Mouse (Mus musculus) urinary bladder, postnatal 36 days (tissue): Measurements from ENCODE around the gene Nop56.

Experiments used
- DNase-seq, 2 experiments: peaks; one replicate each; pipeline ENCODE4 v3.0.0; 2022; ENCODE audit warnings: low spot score in 2 of 2, mixed read lengths in 1 of 2

The Nop56 gene

DNA sequence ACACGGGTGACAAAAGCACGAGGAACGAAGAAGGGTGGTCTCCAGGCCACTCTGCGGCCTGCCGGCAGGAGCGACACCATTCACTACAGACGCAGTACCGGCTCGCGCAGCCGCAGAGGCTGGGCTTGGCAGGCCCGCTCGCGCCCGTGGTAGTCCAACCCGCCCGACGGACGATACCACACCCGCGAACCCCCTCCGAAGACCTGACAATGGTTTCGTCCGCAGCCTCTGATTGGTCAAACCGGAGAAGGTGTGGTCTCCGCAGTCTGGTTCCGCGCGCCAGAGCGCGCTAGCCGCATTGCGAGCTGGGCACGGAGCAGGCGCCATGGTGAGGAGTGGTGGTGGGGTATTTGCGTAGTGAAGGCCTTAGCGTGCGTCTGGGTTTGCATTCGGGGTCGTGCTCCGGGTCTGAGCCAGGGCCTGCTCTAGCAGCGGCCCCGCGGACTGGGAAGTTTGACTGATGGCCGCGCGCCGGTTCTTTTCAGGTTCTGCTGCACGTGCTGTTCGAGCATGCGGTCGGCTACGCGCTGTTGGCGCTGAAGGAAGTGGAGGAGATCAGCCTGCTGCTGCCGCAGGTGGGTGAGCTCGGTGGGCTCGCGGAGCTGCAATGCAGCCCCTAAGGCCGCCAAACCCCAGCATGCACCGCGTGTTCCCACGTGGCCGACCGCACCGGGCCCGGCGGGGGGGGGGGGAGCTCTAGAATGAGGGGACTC lies at the start of gene Nop56:
TSS of gene Nop56 (plus strand) at position 282 of the 713 bp plus-strand sequence.
- DNase-seq: peak; percentile 99

DNA sequence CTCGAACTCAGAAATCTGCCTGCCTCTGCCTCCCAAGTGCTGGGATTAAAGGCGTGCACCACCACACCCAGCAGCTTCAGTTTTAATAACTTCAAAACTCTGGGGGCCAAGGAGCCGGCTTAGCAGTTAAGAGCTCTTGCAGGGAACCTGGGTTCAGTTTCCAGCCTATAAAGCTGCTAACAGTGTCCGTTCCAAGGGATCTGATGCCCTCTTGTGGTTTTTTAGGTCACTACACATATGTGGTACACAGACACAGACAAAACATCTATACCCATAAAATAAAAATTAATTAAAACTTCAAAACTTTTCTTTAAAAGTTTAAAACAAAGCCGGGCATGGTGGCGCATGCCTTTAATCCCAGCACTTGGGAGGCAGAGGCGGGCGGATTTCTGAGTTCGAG lies 27.3 kb upstream of the Nop56 start:
- peak in 1 of 2 experiments; percentile 3 for DNase-seq

DNA sequence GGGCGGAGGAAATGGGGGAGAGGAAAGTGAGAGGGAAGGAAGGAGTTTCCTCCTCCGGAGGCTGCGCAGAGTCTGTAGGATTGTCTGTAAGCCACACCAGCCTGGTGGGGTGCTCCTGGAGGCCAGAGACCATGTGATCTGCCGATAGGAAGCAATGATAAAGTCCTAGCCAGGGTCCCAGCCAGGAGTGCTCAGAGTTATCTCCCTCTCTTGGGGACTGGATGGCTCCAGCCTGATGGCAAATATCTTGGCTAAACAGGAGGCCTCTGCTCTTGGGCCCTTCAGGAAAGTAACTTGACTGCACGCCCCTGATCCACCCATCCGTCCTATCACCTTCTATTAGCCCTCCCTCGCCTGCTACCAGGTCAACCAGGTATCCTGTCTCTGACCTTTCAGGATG lies 26.0 kb upstream of the Nop56 start:
- DNase-seq: no peak

DNA sequence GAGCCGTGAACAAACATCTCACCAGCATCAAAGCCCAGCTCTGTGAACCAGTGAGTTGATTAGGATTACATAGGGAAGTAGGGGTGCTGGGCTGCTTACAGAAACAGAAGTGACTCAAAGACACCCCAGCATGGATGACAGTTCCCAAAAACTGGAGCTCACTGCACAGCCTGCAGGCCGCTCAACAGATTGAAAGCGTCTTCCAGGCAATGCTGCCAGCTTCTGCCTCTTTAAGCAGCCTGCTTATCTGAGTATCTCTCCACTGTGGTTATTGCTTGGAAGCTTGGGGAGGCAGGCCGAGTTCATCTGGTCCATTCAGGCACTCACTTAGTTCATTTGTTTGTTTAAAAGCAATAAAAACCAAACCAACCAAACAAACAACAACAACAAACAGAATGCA lies 17.5 kb upstream of the Nop56 start:
- no peak for DNase-seq

DNA sequence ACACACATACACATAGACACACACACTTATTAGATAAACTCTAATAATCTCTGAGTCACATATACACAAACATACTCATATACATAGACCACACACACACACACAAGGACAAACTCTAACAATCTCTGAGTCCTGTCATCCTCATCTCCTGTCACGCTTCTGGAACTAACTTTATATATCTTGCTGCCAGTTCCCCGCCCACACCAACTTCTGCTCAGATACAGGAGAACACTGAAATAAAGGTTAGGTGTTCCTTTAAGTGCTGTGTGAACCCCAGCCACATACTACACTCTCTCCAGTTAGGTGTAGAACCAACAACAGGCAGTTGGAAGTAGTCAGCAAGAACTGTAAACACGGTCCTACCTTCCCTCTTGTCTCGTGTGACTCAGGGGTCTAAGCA lies 13.4 kb upstream of the Nop56 start:
- no peak for DNase-seq

DNA sequence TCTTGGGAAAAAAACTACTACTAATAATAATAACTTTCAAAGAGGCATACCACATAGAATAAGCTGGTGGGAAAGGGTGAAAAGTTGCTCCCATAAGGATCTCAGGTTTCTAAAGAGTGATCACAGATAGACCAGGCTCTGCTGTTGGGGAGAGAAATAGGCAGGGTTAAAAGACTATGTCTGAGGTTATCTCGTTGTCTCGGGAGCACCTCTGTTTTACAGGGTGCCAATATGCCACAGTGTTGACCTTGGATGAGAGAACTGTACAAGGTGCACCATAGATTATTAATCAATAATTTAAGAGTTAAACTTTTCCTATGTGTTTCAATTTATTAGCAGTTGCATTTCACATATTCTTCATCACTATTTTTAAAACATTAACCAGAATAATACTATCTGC lies 12.3 kb upstream of the Nop56 start:
- no peak for DNase-seq

DNA sequence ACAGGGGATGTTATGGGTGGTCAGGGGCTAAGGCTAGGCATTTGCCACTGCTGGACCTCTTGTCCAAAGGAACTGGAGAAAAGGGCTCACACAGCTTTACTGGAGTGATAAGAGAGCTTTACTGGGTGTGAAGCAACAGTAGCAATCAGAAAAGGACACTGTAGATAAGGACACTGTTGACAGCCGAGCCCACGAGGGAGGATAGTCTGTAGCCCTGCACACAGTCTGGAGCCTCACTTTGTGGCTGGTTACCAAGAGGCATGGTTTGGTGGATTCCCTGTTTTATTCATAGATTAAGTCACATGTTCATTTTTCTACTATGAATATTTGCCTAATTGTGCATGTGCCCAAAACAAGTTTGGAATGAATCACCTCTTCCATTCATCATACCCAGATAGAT lies 11.8 kb upstream of the Nop56 start:
- no peak for DNase-seq

DNA sequence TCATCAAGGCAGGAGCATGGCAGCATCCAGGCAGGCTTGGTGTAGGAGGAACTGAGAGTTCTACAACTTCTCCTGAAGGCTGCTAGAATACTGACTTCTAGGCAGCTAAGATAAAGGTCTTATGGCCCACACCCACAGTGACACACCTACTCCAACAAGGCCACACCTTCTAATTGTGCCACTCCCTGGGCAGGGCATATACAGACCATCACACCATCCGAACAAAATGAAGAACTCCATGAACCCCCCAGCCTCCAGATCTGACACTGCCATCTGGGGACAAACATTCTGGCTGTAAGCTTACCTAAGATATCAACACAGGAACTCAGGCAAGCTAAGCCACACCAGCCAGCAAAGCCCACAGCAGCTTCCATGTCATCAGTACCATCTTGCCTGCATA lies 8.7 kb upstream of the Nop56 start:
- DNase-seq: no peak

DNA sequence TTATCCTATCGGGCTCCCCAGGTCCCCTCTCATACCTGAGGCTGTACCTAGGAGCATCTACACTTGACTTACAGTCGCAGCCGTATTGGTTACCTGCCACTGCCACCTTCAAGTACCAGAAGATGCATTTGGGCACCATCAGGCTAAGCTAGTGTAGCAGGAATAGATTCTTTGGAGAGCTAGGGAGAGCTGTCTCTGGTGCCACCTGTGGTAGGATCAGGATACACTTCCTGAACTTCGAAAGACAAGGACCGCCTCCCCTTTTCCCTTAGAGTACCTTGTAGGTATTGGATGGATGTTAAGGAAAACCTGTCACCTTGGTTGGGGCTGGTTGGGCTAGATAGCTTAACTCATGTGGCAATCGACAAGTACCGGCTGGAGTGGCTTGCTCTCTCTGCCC lies 6.2 kb upstream of the Nop56 start:
- DNase-seq: no peak

DNA sequence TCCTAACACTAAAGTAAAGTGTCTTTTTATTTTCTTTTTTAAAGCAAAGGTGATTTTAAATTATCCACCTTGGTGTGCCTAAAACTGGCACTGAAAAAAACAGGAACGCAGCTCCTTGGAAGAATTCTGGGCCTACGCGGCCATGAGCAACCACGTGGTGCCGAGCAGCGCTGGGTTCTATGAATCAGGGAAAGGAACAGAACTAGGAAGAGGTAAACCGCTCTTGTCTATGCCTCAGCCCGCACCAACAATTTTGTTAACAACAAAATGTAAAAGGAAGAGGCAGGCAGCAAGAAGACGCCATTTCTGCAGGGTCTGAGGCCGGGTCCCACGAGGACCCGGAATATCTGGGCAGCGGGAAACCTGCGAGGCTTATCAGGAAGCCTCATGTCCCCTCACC lies 498 bp upstream of the Nop56 start:
- DNase-seq: peak in 1 of 2 experiments; percentile 29

DNA sequence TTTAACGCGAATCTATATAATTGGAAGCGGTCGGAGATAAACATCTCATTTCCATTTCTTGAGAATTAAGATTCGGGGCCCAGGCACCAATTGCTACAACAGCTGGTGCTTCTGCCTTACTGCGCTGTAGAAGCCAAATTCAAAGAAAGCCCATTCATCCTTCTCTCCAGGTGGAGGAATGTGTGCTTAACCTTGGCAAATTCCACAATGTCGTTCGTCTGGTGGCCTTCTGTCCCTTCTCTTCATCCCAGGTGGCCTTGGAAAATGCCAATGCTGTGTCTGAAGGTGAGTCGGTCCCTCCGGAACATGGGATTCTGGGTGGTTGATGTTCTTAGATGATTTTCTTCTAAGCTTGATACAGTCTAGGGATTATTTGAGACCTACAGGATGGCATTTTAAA lies 632 bp downstream of the Nop56 start:
- no peak for DNase-seq

DNA sequence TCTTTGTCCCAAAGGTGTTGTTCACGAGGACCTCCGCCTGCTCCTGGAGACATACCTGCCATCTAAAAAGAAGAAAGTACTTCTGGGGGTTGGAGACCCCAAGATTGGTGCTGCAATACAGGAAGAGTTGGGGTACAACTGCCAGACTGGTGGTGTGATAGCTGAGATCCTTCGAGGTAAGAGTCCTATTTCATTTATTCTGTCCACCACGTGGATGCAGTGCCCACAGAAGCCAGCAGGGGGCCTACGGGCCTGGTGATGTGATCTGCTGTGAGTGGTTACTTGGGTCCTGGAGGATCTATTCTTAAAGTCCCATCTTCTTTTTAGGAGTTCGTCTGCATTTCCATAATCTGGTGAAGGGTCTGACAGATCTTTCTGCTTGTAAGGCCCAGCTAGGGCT lies 1.4 kb downstream of the Nop56 start:
- DNase-seq: no peak

DNA sequence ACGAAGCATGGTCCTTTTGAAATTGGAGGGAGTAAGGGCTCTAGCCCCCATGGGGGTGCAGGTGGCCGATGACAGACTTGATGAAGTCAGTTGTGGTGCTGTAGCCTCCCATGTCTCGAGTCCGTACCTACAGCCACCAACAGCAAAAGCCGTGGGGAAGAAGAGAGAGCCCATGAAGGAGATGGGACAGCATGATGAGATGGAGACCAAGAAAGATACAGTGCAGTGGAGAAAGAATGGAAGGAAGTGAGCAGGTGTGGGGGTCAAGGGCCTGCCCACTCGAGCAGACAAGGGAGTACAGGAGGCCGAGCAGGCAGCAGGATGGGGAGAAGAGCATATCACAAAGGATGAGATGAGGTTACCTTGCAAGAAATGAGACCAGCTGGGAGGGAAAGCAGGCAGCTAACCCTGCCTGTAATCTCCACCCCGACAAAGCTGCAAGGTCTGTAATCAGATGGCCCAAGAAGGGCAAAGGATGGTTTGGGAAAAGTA lies 5.4 kb downstream of the Nop56 start:
- no peak for DNase-seq

DNA sequence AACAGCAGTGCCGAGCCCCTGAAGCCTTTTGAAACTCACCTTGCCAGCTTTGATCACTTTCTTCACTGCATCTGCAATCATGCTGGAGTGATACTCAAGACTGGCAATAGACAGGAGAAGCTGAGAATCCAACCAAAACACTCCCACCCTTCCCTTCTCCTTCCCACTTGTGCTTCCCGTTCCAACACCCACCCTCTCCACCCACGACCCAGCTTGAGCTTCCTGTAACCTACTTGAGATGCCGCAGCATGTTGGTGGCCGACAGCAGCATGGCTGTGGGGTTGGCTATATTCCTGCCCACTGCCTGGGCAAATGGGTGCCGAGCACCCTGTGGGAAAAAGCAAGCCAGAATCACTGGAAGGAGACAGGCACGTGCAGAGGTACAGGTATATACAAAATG lies 6.0 kb downstream of the Nop56 start:
- no peak for DNase-seq

DNA sequence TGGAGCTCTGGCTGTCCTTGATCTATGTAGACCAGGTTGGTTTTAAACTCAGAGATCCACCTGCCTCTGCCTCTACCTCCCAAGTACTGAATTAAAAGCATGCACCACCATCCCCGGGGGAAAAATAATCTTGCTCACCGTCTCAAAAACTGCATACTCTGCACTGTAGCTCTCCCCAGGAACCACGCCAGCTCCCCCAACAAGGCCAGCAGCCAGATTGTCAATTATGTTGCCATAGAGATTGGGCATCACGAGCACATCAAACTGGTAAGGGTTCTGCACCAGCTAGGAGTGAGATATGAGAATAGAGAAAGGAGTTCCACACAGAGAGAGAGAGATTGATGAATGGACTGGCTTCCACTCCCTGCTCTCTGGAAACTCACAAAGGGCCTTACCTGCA lies 6.6 kb downstream of the Nop56 start:
- DNase-seq: no peak

DNA sequence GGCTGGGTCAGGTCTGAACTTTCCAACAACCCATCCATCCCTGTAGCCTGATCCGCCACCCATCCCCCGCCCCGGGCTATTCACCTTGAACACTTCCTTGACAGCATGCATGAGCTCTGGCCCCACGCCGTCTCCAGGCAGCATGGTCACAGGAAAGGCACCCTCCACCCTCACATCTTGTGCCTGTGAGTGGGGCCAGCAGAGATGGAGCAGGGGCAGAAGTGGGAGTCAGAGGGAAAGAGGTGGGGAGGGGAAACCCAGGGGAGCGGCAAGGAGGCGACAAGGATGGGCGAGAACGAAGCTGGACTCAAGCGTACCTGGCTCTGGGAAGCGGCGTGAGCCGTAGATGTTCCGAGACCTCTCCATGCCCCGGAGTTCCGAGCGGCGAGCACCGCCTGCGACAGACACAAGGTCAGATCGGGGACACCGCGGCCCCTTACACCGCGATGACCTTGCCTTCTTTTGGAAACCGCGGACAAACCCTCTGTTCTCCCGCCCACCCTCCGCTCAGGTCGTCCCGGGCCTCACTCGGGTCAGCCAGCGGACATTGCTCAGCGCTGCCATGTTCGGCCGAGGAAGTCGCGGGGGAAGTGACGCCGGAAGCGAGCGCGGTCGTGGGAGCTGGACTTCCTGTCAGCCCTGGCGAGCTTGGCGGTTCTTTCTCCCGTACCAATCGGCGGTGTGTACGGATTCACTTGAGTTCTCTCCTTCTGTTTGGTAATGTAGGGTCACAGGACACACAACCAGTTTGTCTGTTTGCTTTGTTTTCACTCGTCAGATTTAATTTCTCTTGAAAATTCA lies 9.8 kb downstream of the Nop56 start, which contains the start of gene Idh3b:
TSS of gene Idh3b (minus strand) at position 694 of the 801 bp plus-strand sequence.
- peak; percentile 88 to 91 for DNase-seq

DNA sequence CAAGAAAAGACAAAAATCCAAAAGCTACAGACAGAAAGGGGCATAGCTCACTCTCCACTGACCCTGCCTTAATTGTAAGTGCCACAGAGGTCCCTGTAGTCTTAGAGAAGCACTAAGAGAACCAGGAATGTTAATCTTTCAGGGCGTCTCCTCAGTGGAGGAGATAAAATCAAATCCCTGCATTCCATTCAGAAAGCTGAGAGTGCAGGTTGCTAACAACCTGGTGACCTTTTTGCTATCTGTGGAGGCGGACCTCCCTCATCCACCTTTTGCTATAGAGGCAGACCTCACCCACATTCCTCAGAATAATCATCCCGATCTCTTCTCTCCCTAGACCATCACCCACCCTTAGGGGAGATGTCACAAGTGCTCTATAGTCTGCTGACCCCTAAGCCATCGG lies 14.9 kb downstream of the Nop56 start:
- no peak for DNase-seq

DNA sequence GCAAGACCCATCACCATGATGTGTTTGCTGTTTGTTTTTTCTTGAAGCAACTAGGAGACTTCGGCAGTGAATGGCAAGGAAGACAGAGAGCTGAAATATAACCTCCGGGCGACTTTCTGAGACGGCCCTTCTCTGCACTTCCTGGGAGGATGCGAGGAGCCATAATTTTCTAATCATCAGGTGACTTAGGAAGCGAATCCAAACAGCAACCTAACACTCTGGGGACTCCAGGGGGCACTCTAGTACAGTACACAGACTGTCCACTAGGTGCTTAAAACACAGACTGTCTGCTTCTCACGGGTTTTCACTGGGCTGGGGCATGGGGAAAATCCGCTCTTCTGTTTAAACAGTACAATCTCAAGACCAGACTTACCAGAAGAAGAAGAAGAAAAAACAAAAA lies 17.2 kb downstream of the Nop56 start:
- peak; percentile 39 to 55 for DNase-seq

DNA sequence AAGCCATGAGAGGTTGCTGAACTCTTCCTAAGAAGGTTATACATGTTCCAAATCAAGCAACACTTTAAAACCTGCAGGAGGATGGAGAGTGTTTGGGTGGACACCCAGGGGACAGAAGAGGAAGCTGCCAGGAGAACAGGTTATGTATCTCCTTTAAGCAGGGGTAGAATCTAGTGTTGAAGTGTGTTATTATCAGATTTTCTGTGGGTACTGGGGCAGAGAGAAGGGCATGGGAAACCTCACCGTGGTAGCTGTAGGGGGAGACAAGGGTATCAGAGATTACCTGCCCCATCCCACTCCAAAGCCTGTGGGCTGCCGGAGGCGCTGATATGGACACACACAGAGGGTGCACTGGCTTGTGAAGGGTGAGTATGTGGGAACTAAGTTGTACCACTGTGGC lies 18.8 kb downstream of the Nop56 start:
- DNase-seq: no peak

DNA sequence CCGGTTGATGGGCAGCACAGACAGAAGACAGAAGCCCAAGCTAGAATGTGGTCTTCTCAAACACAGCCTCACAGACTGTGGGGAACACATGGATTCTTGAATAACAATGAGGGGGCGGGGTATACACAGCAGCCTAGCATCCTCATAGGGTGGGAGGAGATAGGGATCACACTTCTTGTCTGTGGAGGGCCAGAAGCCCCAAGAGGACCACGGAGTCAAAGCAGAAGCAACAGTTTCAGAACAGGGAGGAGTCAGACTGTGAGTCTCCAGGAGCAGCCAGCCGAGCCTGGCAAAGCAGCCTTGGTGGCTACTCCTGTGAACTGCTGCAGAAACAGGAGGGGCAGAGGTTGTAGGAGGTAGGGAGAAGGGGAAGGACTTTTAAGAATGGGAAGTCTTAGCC lies 19.3 kb downstream of the Nop56 start:
- DNase-seq: no peak

DNA sequence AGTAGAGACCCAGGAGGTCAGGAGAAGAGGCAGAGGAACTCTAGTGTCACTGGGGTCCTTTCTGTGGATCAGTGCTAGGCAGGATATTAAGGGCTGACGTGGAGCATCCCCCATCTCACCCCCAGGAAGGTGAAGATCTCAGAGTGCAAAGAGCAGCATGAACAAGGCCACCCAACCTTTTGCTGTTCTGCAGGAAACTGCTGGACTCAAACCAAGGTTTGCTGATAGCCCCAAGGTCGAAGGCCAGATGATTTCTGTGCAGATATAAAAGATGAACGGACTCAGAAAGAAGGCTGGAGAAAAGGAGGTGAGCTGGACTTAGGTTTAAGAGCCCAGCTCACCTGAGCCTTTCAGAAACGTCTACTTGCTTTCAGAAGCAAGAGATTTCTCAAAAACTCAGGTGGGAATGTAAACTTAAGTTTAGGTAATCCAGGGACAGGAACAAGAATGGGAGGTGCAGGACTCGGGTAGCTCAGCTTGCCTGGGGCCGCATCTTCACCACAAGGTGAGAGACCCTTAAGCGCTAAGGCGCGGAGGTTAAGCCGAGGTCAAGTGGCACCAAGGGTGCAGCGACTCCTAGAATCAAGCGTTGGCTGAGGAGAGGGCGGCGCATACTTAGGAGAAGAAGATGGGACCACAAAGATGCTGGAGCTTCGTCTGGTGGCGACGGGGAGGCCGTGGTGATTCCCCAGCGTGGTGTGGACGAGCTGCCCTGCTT lies 20.1 kb downstream of the Nop56 start:
- no peak for DNase-seq

DNA sequence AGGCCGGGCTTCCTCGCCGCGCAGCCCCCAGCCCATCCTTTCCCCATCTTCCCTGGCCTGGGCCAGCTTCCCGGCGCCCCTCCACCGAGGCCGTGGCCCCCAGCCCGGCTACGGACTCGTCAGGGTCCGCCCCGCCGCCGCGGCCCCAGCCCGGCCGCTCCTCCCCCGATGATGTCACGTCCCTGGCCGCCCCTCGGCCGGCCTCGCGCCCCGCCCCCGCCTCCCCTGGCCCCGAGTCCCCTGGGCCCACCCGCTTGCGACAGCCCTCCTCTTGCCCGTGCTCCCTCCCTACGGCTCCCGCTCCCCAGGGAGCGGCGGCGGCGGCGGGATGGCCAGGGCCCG lies 20.7 kb downstream of the Nop56 start, which contains the start of gene Ebf4:
TSS of gene Ebf4 (plus strand) at position 234 of the 342 bp plus-strand sequence.
- DNase-seq: peak in 1 of 2 experiments; percentile 26
